Mouse (Mus musculus) cortical plate, adult 2 months (tissue): ENCODE results near the gene Cdk5rap3.

Experiments
- CTCF ChIP-seq: fragments of 200-500 bp; IDR thresholded peaks from 2 replicates; pipeline ENCODE4 v1.5.1; 2011; ENCODE audit warnings: mild to moderate bottlenecking, control low read depth, low read length; ENCODE audit not compliant: insufficient read depth; ENCODE audit errors: extremely low read depth
- POLR2A ChIP-seq: fragments of 200-500 bp; IDR thresholded peaks from 2 replicates; pipeline ENCODE4 v1.6.1; 2011; ENCODE audit warnings: mild to moderate bottlenecking, low read length, control low read depth; ENCODE audit not compliant: insufficient read depth; ENCODE audit errors: extremely low read depth

GRCm38 (mm10) chr11:96885901-96886340, 30.4 kb downstream of the Cdk5rap3 start:
- TF ChIP-seq CTCF (no peak), POLR2A (no peak)
